Mouse (Mus musculus) CD4-positive naive resting alpha-beta T cell, adult 57 days (primary cell): Measurements from ENCODE around the gene Fzd5. TPM values are rescaled to one million over a fixed set of nuclear protein-coding genes. Genes with fewer than 3 reads are reported as not detected.

Source experiments
- total RNA-seq: library from RNA; stranded (reverse); gene quantifications from one replicate; pipeline ENCODE4 v1.2.4, GENCODE M21; 2023

The Fzd5 gene
- 4.8 TPM for total RNA-seq

DNA sequence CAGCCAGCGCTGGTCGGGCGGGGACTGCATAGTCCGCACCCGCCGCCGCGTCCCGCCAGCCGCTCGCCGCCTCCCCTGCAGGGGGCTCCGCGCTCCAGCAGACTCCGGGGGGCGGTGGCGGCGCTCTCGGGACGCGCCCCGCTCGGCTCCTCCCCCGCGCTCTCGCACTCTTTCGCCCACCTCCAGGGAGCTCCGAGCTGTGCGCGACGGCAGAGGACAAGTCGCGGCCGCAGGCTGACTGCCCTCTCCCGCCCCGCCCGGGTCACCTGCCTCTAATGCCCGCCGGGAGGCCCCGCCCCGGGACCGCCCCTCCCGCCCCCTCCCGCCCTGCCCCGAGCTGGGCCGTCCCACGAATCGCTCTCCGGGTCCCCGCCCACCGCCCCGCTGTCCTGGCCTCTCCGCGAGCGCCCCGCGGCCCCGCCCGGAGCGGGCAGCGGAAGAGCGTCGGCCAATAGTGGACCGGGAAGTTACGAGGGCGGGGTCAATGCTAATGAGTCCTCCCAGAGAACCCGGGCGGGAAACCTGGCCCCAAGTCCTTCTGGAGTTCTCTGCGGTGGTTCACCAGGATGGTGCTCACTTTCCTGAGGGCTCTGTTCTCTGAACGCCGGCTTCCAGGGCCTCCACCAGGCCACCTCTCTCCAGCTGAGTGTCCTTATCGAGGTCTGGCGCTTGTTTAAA, at the start of gene Fzd5:
Gene Fzd5, minus strand, starts transcription at position 250 of the 678 bp plus-strand sequence.

DNA sequence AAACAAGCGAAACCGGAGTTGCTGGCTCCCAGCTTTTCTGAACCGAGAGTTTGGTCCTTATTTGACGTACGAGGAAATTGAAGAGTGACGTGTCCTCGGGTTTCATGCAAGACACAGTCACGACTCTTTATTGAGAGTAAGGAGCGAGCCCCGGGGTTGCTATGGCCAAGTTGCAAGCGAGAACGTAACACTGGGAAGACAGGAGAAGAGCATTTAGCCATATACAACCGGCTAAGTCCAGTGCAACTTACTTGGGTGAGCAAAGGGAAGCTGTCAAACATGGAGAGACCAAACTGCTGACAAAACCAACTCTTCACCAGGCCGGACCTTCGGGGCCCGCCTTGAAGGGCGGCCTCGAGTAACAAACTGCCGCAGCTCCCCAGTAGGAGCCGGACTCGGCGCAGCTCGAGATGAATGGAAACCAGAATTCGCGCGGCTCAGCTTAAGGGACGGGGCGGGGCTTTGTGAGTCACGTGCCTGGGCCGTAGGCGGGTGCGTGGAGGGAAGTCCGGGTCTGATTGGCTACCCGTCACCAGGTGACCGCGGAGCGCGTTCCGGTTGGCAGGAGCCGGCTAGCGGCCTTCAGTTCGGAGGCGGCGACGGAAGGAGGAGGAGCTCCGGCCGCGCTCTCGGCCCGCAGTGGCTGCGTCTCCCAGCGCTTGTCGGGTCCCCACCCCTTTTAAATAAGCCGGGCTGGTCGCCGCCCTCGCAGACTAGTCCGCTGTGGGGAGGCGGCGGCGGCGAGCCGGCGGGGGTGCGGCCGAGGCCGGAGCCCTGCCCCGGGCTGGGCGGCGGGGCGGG, 47.1 kb downstream of the Fzd5 start, which contains the start of gene Ccnyl1:
Gene Ccnyl1, plus strand, starts transcription at position 243 of the 801 bp plus-strand sequence.

Other genes starting within 250 kb of the Fzd5 start
- gene Creb1, start 205.1 kb downstream of the Fzd5 start, total RNA-seq: 115 TPM
- 6.9 TPM for gene Mettl21a, start 120.5 kb downstream of the Fzd5 start, total RNA-seq
- 9.9 TPM for gene Ccnyl1, start 47.3 kb downstream of the Fzd5 start, total RNA-seq
- gene Plekhm3, start 219.1 kb upstream of the Fzd5 start, total RNA-seq: 13.9 TPM